Mouse (Mus musculus) neural tube, embryonic 11.5 days (tissue): Measurements from ENCODE around the gene Kmt2e. TPM values are rescaled to one million over a fixed set of nuclear protein-coding genes. Genes with fewer than 3 reads are reported as not detected.
"Not testable (repeated sequence)": the region's sequence is repeated elsewhere in the genome, so short reads cannot be mapped to it uniquely, and the experiment has no call there.

Experiments used
- ATAC-seq: fragments of 200-750 bp; cut with Nextera tagmentation; 2 replicates; pipeline ENCODE4 v1.8.0; 2017; ENCODE audit warnings: moderate number of reproducible peaks, mild to moderate bottlenecking, moderate TSS enrichment, moderate library complexity; ENCODE audit not compliant: insufficient read depth, low FRiP score, low TSS enrichment
- DNase-seq: peaks from one replicate; pipeline ENCODE4 v3.0.0-alpha.2; 2015; ENCODE audit warnings: low spot score
- H3K27ac ChIP-seq: fragments of 300-500 bp; sonication (generic); 2 replicates; pipeline ENCODE4 v1.5.1; 2014; ENCODE audit warnings: low read depth, mild to moderate bottlenecking, low read length
- H3K27me3 ChIP-seq: fragments of 300-500 bp; sonication (generic); 2 replicates; pipeline ENCODE4 v1.6.1; 2014; ENCODE audit warnings: mild to moderate bottlenecking, low read length, mixed read lengths; ENCODE audit not compliant: control insufficient read depth, insufficient read depth
- H3K36me3 ChIP-seq: fragments of 300-500 bp; sonication (generic); 2 replicates; pipeline ENCODE4 v1.6.1; 2014; ENCODE audit warnings: mild to moderate bottlenecking, low read length, moderate library complexity, mixed read lengths; ENCODE audit not compliant: control insufficient read depth, insufficient read depth
- H3K4me1 ChIP-seq: fragments of 300-500 bp; sonication (generic); 2 replicates; pipeline ENCODE4 v1.6.1; 2014; ENCODE audit warnings: low read length, mixed read lengths; ENCODE audit not compliant: control insufficient read depth, insufficient read depth
- H3K4me2 ChIP-seq: fragments of 300-500 bp; sonication (generic); 2 replicates; pipeline ENCODE4 v1.6.1; 2014; ENCODE audit warnings: low read depth, mild to moderate bottlenecking, moderate library complexity
- H3K4me3 ChIP-seq: fragments of 300-500 bp; sonication (generic); 2 replicates; pipeline ENCODE4 v1.5.1; 2014; ENCODE audit warnings: low read depth, low read length
- H3K9ac ChIP-seq: fragments of 300-500 bp; sonication (generic); 2 replicates; pipeline ENCODE4 v1.6.1; 2014; ENCODE audit warnings: mild to moderate bottlenecking, low read length
- H3K9me3 ChIP-seq: fragments of 300-500 bp; sonication (generic); 2 replicates; pipeline ENCODE4 v1.6.1; 2016; ENCODE audit warnings: low read length; ENCODE audit not compliant: control insufficient read depth
- WGBS: fragments of 180-500 bp; shearing (Covaris S2); extraction: QIAGEN DNeasy Blood & Tissue Kit; methylation state at CpG from one replicate; pipeline ENCODE4 v1.1.7; 2014; 5-methylcytosine and 5-hydroxymethylcytosine counted together
- polyA plus RNA-seq: library from polyadenylated mRNA; unstranded; fragments of >200 nt; fragmentation: Nextera tagmentation; extraction: Ambion mirVana; gene quantifications from 2 replicates; pipeline ENCODE4 v1.2.1, GENCODE M21; 2014

Kmt2e gene
- polyA plus RNA-seq, 1 experiment from 2014 or later = 105 TPM

GRCm38 (mm10) chr5:23523936-23524335 lies 89.7 kb downstream of the Kmt2e start:
- H3K36me3 ChIP-seq = peaks cover 5% of the 10 kb centered on the region
- no peak overlapping the region for H3K9ac ChIP-seq
- ATAC-seq = no peak
- H3K4me3 ChIP-seq = no peak overlapping the region
- no peaks in the 10 kb centered on the region for H3K9me3 ChIP-seq
- H3K4me1 ChIP-seq = no peaks in the 10 kb centered on the region
- WGBS = 93% methylated on average over 3 of the region's 3 CpGs
- H3K4me2 ChIP-seq = no peak overlapping the region
- DNase-seq = no peak
- no peak overlapping the region for H3K27ac ChIP-seq
- no peaks in the 10 kb centered on the region for H3K27me3 ChIP-seq

- H3K9me3 ChIP-seq = no peaks in the 10 kb centered on the region
- no peaks in the 10 kb centered on the region for H3K27me3 ChIP-seq
- H3K4me2 ChIP-seq = no peak overlapping the region
- no peak for ATAC-seq
- no peak overlapping the region for H3K9ac ChIP-seq
- peaks cover 5% of the 10 kb centered on the region for H3K36me3 ChIP-seq
- no peaks in the 10 kb centered on the region for H3K4me1 ChIP-seq
- DNase-seq = no peak
- H3K4me3 ChIP-seq = no peak overlapping the region
- 76% methylated on average over 3 of the region's 3 CpGs for WGBS
- H3K27ac ChIP-seq = no peak overlapping the region
Measured at GRCm38 (mm10) chr5:23524621-23525020, 90.4 kb downstream of the Kmt2e start.

- Histone ChIP-seq H3K9me3 (no peaks in the 10 kb centered on the region), H3K27me3 (no peaks in the 10 kb centered on the region), H3K4me1 (no peaks in the 10 kb centered on the region), H3K4me2 (no peak overlapping the region), H3K27ac (no peak overlapping the region), H3K36me3 (no peaks in the 10 kb centered on the region), H3K9ac (no peak overlapping the region), H3K4me3 (no peak overlapping the region)
- no peak for DNase-seq
- ATAC-seq = no peak
- WGBS = 94% methylated on average over 6 of the region's 6 CpGs
Measured at GRCm38 (mm10) chr5:23531100-23531499, 96.9 kb downstream of the Kmt2e start.

- H3K36me3 ChIP-seq = no peaks in the 10 kb centered on the region
- no peaks in the 10 kb centered on the region for H3K4me1 ChIP-seq
- H3K9ac ChIP-seq = no peak overlapping the region
- H3K4me2 ChIP-seq = no peak overlapping the region
- ATAC-seq (no peak), DNase-seq (no peak)
- no peak overlapping the region for H3K27ac ChIP-seq
- H3K9me3 ChIP-seq = no peaks in the 10 kb centered on the region
- no peak overlapping the region for H3K4me3 ChIP-seq
- no peaks in the 10 kb centered on the region for H3K27me3 ChIP-seq
- WGBS = 95% methylated on average over 7 of the region's 7 CpGs
Measured at GRCm38 (mm10) chr5:23531541-23532096, 97.4 kb downstream of the Kmt2e start.

- Histone ChIP-seq H3K27ac (no peak overlapping the region), H3K27me3 (no peaks in the 10 kb centered on the region)
Measured at GRCm38 (mm10) chr5:23535692-23536091, 101.5 kb downstream of the Kmt2e start.

GRCm38 (mm10) chr5:23551687-23552086 lies 117.4 kb downstream of the Kmt2e start:
- no peak for DNase-seq
- H3K9me3 ChIP-seq = no peaks in the 10 kb centered on the region
- ATAC-seq = no peak
- no peak overlapping the region for H3K4me2 ChIP-seq
- H3K36me3 ChIP-seq = no peaks in the 10 kb centered on the region
- H3K4me1 ChIP-seq = no peaks in the 10 kb centered on the region
- no peaks in the 10 kb centered on the region for H3K27me3 ChIP-seq
- H3K4me3 ChIP-seq = no peak overlapping the region
- H3K9ac ChIP-seq = no peak overlapping the region
- 87% methylated on average over 5 of the region's 5 CpGs for WGBS
- no peak overlapping the region for H3K27ac ChIP-seq

More at GRCm38 (mm10) chr5:23535692-23536091, 101.5 kb downstream of the Kmt2e start:
- Histone ChIP-seq H3K36me3 (no peaks in the 10 kb centered on the region), H3K4me1 (no peaks in the 10 kb centered on the region), H3K9ac (no peak overlapping the region), H3K9me3 (no peaks in the 10 kb centered on the region), H3K4me2 (no peak overlapping the region), H3K4me3 (no peak overlapping the region)
- ATAC-seq (no peak), DNase-seq (no peak)
- WGBS = 87% methylated on average over 7 of the region's 7 CpGs

- 89% methylated on average over 3 of the region's 3 CpGs for WGBS
- H3K9me3 ChIP-seq, ATAC-seq, H3K27me3 ChIP-seq, H3K27ac ChIP-seq, DNase-seq, H3K4me2 ChIP-seq, H3K36me3 ChIP-seq, H3K4me1 ChIP-seq, H3K9ac ChIP-seq, H3K4me3 ChIP-seq: not testable (repeated sequence)
Measured at GRCm38 (mm10) chr5:23553338-23553737, 119.1 kb downstream of the Kmt2e start.
